Mouse (Mus musculus) CH12.LX (cell line): ENCODE data around the gene Ulk4. TPM values are rescaled to one million over a fixed set of nuclear protein-coding genes. Genes with fewer than 3 reads are reported as not detected.

ENCODE experiments used
- DNase-seq: peaks from one replicate; pipeline ENCODE4 v3.0.0-alpha.2; 2013; ENCODE audit errors: extremely low read depth
- H3K27ac ChIP-seq: 2 replicates; pipeline ENCODE4 v1.5.1; 2012; ENCODE audit warnings: low read depth, mild to moderate bottlenecking, control low read depth, moderate library complexity; ENCODE audit not compliant: insufficient read depth
- H3K27me3 ChIP-seq: replicated peaks from 2 replicates; pipeline ENCODE3; 2012; ENCODE audit warnings: inconsistent platforms
- H3K36me3 ChIP-seq, 2 experiments: replicated peaks in 1 of 2; 2 replicates each; pipeline versions ENCODE3 to v1.6.1; 2012; ENCODE audit warnings: inconsistent platforms in 1 of 2, low read length in 1 of 2, mild to moderate bottlenecking in 1 of 2, mixed read lengths in 1 of 2, moderate library complexity in 1 of 2; ENCODE audit not compliant: control insufficient read depth in 1 of 2, insufficient read depth in 1 of 2
- H3K4me1 ChIP-seq, 2 experiments: 2 replicates each; pipeline ENCODE4 v1.6.1; 2012; ENCODE audit warnings: inconsistent platforms in 1 of 2, moderate library complexity in 1 of 2; ENCODE audit not compliant: insufficient read depth in 2 of 2, control insufficient read depth in 1 of 2
- H3K4me2 ChIP-seq: 2 replicates; pipeline ENCODE4 v1.6.1; 2012; ENCODE audit warnings: low read depth, mild to moderate bottlenecking, control low read depth; ENCODE audit not compliant: poor library complexity, insufficient read depth, severe bottlenecking
- H3K4me3 ChIP-seq, 3 experiments: fragments of 150-350 bp in 1 of 3; sonication (generic) in 1 of 3; replicated peaks in 1 of 3; 2 replicates each; pipeline versions ENCODE3 to v1.5.1; 2011 to 2012; ENCODE audit warnings: low read depth in 2 of 3, low read length in 2 of 3, mild to moderate bottlenecking in 2 of 3, moderate library complexity in 2 of 3, control low read depth in 1 of 3, improper control_type of control experiment in 1 of 3, inconsistent platforms in 1 of 3, mixed read lengths in 1 of 3; ENCODE audit not compliant: poor library complexity in 1 of 3
- H3K79me2 ChIP-seq: replicated peaks from 2 replicates; pipeline ENCODE4 v1.6.1; 2012; ENCODE audit warnings: mild to moderate bottlenecking, moderate library complexity; ENCODE audit not compliant: control insufficient read depth, poor library complexity, insufficient read depth, severe bottlenecking; ENCODE audit errors: extremely low read depth
- H3K9ac ChIP-seq: 2 replicates; pipeline ENCODE4 v1.6.1; 2012; ENCODE audit warnings: low read depth, mild to moderate bottlenecking, control low read depth, moderate library complexity; ENCODE audit not compliant: insufficient read depth
- H3K9me3 ChIP-seq: replicated peaks from 2 replicates; pipeline ENCODE3; 2012; ENCODE audit warnings: low read length, inconsistent platforms, mixed read lengths
- ELF1 ChIP-seq: IDR thresholded peaks from 2 replicates; pipeline ENCODE4 v1.6.1; 2014; ENCODE audit warnings: low read depth, mild to moderate bottlenecking, inconsistent platforms, low read length, improper control_type of control experiment
- EP300 ChIP-seq: IDR thresholded peaks from 2 replicates; pipeline ENCODE4 v1.6.1; 2011; ENCODE audit warnings: low read length, improper control_type of control experiment
- HCFC1 ChIP-seq: IDR thresholded peaks from 2 replicates; pipeline ENCODE4 v1.6.1; 2012; ENCODE audit warnings: low read depth, mild to moderate bottlenecking, inconsistent platforms, low read length, improper control_type of control experiment
- IRF4 ChIP-seq: IDR thresholded peaks from 2 replicates; pipeline ENCODE4 v1.6.1; 2014; ENCODE audit warnings: low read depth, mild to moderate bottlenecking, inconsistent platforms, low read length, improper control_type of control experiment
- JUND ChIP-seq: conservative IDR thresholded peaks from 2 replicates; pipeline ENCODE4 v1.6.1; 2011; ENCODE audit warnings: low read depth, low read length, improper control_type of control experiment
- KAT2A ChIP-seq: IDR thresholded peaks from 2 replicates; pipeline ENCODE4 v1.6.1; 2012; ENCODE audit warnings: low read length, improper control_type of control experiment, inconsistent platforms; ENCODE audit not compliant: insufficient replicate concordance
- MAFK ChIP-seq: IDR thresholded peaks from 2 replicates; pipeline ENCODE4 v1.6.1; 2011; ENCODE audit warnings: low read length, improper control_type of control experiment; ENCODE audit not compliant: insufficient replicate concordance
- MAX ChIP-seq: IDR thresholded peaks from 2 replicates; pipeline ENCODE4 v1.6.1; 2011; ENCODE audit warnings: low read length, improper control_type of control experiment
- MAZ ChIP-seq: IDR thresholded peaks from 2 replicates; pipeline ENCODE4 v1.6.1; 2012; ENCODE audit warnings: low read depth, mild to moderate bottlenecking, inconsistent platforms, low read length, improper control_type of control experiment, moderate library complexity
- MYC ChIP-seq: IDR thresholded peaks from 2 replicates; pipeline ENCODE4 v1.6.1; 2011; ENCODE audit warnings: low read depth, mild to moderate bottlenecking, improper control_type of control experiment, low read length
- NELFE ChIP-seq: IDR thresholded peaks from 2 replicates; pipeline ENCODE4 v1.6.1; 2011; ENCODE audit warnings: low read depth, low read length, improper control_type of control experiment
- POLR2A ChIP-seq: IDR thresholded peaks from 2 replicates; pipeline ENCODE4 v1.6.1; 2011; ENCODE audit warnings: low read depth, mild to moderate bottlenecking, improper control_type of control experiment, low read length
- UBTF ChIP-seq: IDR thresholded peaks from 2 replicates; pipeline ENCODE4 v1.6.1; 2012; ENCODE audit warnings: low read depth, mild to moderate bottlenecking, inconsistent platforms, low read length, improper control_type of control experiment, moderate library complexity
- USF2 ChIP-seq: conservative IDR thresholded peaks from 2 replicates; pipeline ENCODE4 v1.6.1; 2011; ENCODE audit warnings: low read depth, low read length, improper control_type of control experiment
- ZC3H11A ChIP-seq: IDR thresholded peaks from 2 replicates; pipeline ENCODE4 v1.6.1; 2012; ENCODE audit warnings: low read depth, mild to moderate bottlenecking, inconsistent platforms, low read length, improper control_type of control experiment
- ZKSCAN1 ChIP-seq: IDR thresholded peaks from 2 replicates; pipeline ENCODE4 v1.6.1; 2012; ENCODE audit warnings: low read depth, inconsistent platforms, low read length, improper control_type of control experiment, borderline replicate concordance
- ZMIZ1 ChIP-seq: IDR thresholded peaks from 2 replicates; pipeline ENCODE4 v1.6.1; 2012; ENCODE audit warnings: low read depth, mild to moderate bottlenecking, inconsistent platforms, low read length, improper control_type of control experiment
- dilution Hi-C: fragments of 300-500 bp; cut with MboI; formaldehyde crosslinking; loops from 2 replicates; pipeline ENCODE4 v1.14.3; 2020; ENCODE audit warnings: low sequenced_read_pairs; ENCODE audit not compliant: extremely low pct_unique_long_range_greater_than_20kb, extremely low pct_ligation_motif_present
- in situ Hi-C: fragments of 300-500 bp; cut with MboI; formaldehyde crosslinking; loops from 3 replicates; pipeline ENCODE4 v1.14.3; 2019; ENCODE audit warnings: low sequenced_read_pairs, low pct_ligation_motif_present, low pct_unique_long_range_greater_than_20kb, mixed read lengths
- polyA plus RNA-seq: library from polyadenylated mRNA; unstranded; fragments of >175 nt; gene quantifications from 2 replicates; pipeline ENCODE4 v1.2.1, GENCODE M21; 2012; ENCODE audit warnings: low read depth; ENCODE audit not compliant: insufficient read length
- total RNA-seq, 2 experiments: library from RNA; depleted of rRNA; stranded (reverse); fragments of 300-350 nt in 1 of 2; fragments of >200 nt in 1 of 2; gene quantifications; 2 replicates each; pipeline ENCODE4 v1.2.3; 2012 to 2014

Gene Ulk4
- total and polyA plus RNA-seq, 3 experiments: 1.6 to 25.8 (median 18.5) TPM

DNA sequence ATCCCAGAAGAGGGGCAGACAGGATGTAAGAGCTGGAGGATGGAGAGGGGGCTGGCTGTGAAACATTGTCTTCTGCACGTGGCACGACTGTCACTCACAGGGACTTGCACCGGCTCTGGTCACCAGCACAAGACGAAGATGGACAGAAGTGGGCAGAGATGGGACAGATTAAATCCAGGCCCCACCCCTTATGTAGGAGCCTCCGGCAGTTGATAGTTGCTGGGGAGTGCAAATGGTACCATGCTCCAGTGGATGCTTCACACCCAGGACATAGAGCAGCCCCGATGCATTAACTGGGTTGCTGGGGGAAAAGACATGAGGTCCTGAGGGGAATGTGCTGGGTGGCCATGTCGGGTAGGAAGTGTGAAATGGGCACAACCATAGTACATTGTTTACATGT, 18.2 kb upstream of the Ulk4 start:
- H3K79me2 ChIP-seq: peaks cover 18% of the 10 kb centered on the region
- H3K36me3 ChIP-seq: peaks cover 0 to 8% of the 10 kb centered on the region in 2 experiments
- H3K27ac ChIP-seq: no peak overlapping the region
- no peak for DNase-seq
- in situ Hi-C loops (no loop called here), dilution Hi-C loops (no loop called here)
- H3K9me3 ChIP-seq: peaks cover 3% of the 10 kb centered on the region
- H3K4me1 ChIP-seq: peaks cover 9 to 16% of the 10 kb centered on the region in 2 experiments
- no peak overlapping the region for H3K4me2 ChIP-seq
- H3K4me3 ChIP-seq: no peak overlapping the region
- H3K27me3 ChIP-seq: peaks cover 11% of the 10 kb centered on the region
- H3K9ac ChIP-seq: no peak overlapping the region
- no peak for TF ChIP-seq HCFC1
- TF ChIP-seq USF2: no peak
- TF ChIP-seq MAX: no peak
- TF ChIP-seq MYC: no peak
- no peak for TF ChIP-seq EP300
- no peak for TF ChIP-seq NELFE
- no peak for TF ChIP-seq UBTF
- TF ChIP-seq POLR2A: no peak
- TF ChIP-seq, all 38 proteins: peak for 0

DNA sequence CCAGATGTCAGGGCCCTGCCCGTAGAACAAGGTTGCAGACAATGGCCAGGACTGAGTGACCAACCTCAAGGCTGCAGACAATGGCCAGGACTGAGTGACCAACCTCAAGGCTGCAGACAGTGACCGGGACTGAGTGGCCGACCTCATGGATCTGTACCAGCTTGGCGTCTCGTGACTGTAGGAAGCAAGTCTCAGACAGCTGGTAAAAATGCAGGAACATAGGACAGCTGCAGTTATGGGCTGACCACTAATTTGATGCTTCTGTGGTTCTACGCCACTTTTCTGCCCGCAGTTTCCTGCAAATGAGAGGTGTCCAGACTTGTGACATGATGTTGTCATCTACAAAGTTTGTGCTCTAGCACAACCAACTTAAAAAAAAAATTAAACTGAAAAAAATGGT, 16.2 kb upstream of the Ulk4 start:
- H3K27ac ChIP-seq: no peak overlapping the region
- H3K9me3 ChIP-seq: peaks cover 14% of the 10 kb centered on the region
- H3K79me2 ChIP-seq: peaks cover 7% of the 10 kb centered on the region
- TF ChIP-seq JUND: no peak
- TF ChIP-seq MAZ: no peak
- TF ChIP-seq IRF4: no peak
- TF ChIP-seq USF2: no peak
- TF ChIP-seq MYC: no peak
- TF ChIP-seq KAT2A: no peak
- TF ChIP-seq ZKSCAN1: no peak
- no peak for TF ChIP-seq POLR2A
- TF ChIP-seq UBTF: no peak
- TF ChIP-seq ZMIZ1: no peak
- TF ChIP-seq ZC3H11A: no peak
- TF ChIP-seq ELF1: no peak
- TF ChIP-seq MAFK: no peak
- no peak for TF ChIP-seq NELFE
- dilution Hi-C loops: no loop called here
- peaks cover 5 to 6% of the 10 kb centered on the region in 2 experiments for H3K4me1 ChIP-seq
- H3K27me3 ChIP-seq: peaks cover 18% of the 10 kb centered on the region
- no peak overlapping the region for H3K4me2 ChIP-seq
- no peaks in the 10 kb centered on the region for H3K36me3 ChIP-seq
- no peak overlapping the region for H3K4me3 ChIP-seq
- no peak for DNase-seq
- H3K9ac ChIP-seq: no peak overlapping the region
- in situ Hi-C loops: loop anchor here (5.0 kb wide), 1 partner anchor 79 kb away; no protein-coding TSS in a partner anchor
